Mouse (Mus musculus) stomach, embryonic 14.5 days (tissue): ENCODE measurements around the gene Ccdc15. TPM values are rescaled to one million over a fixed set of nuclear protein-coding genes. Genes with fewer than 3 reads are reported as not detected.

ENCODE experiments used
- ATAC-seq: fragments of 200-750 bp; cut with Nextera tagmentation; 2 replicates; pipeline ENCODE4 v1.8.0; 2017; ENCODE audit warnings: low read depth, moderate TSS enrichment; ENCODE audit not compliant: insufficient number of reproducible peaks, insufficient read depth, low FRiP score
- H3K27ac ChIP-seq: fragments of 300-500 bp; sonication (generic); 2 replicates; pipeline ENCODE4 v1.5.1; 2014; ENCODE audit warnings: mild to moderate bottlenecking, low read length, moderate library complexity, mixed read lengths
- H3K27me3 ChIP-seq: fragments of 300-500 bp; sonication (generic); 2 replicates; pipeline ENCODE4 v1.6.1; 2014; ENCODE audit warnings: low read length, control low read depth, mixed read lengths; ENCODE audit not compliant: control insufficient read depth, insufficient read depth
- H3K36me3 ChIP-seq: fragments of 300-500 bp; sonication (generic); 2 replicates; pipeline ENCODE4 v1.6.1; 2014; ENCODE audit warnings: mild to moderate bottlenecking, control low read depth, low read length, moderate library complexity, mixed read lengths; ENCODE audit not compliant: control insufficient read depth, insufficient read depth
- H3K4me1 ChIP-seq: fragments of 300-500 bp; sonication (generic); 2 replicates; pipeline ENCODE4 v1.6.1; 2014; ENCODE audit warnings: low read length, control low read depth, mixed read lengths; ENCODE audit not compliant: control insufficient read depth, insufficient read depth
- H3K4me2 ChIP-seq: fragments of 300-500 bp; sonication (generic); replicated peaks from 2 replicates; pipeline ENCODE4 v1.6.1; 2014; ENCODE audit warnings: low read depth, low read length, control low read depth
- H3K4me3 ChIP-seq: fragments of 300-500 bp; sonication (generic); 2 replicates; pipeline ENCODE4 v1.5.1; 2014; ENCODE audit warnings: low read depth, low read length, control low read depth
- H3K9ac ChIP-seq: fragments of 300-500 bp; sonication (generic); replicated peaks from 2 replicates; pipeline ENCODE4 v1.6.1; 2014; ENCODE audit warnings: low read depth, mild to moderate bottlenecking, control low read depth, low read length, moderate library complexity, mixed read lengths
- H3K9me3 ChIP-seq: fragments of 300-500 bp; sonication (generic); 2 replicates; pipeline ENCODE4 v1.6.1; 2016; ENCODE audit warnings: low read depth, low read length, control low read depth; ENCODE audit not compliant: control insufficient read depth
- WGBS: fragments of 180-500 bp; shearing (Covaris S2); extraction: QIAGEN DNeasy Blood & Tissue Kit; methylation state at CpG from one replicate; pipeline ENCODE4 v1.1.7; 2014; 5-methylcytosine and 5-hydroxymethylcytosine counted together
- polyA plus RNA-seq: library from polyadenylated mRNA; unstranded; fragments of >200 nt; fragmentation: Nextera tagmentation; extraction: Ambion mirVana; gene quantifications from 2 replicates; pipeline ENCODE4 v1.2.1, GENCODE M21; 2014

Gene Ccdc15
- polyA plus RNA-seq, 1 experiment from 2014 or later = 9.9 TPM

GRCm38 (mm10) chr9:37249976-37250375 is 98.3 kb downstream of the Ccdc15 start:
- Histone ChIP-seq H3K27me3 (no peaks in the 10 kb centered on the region; the same call in 1 of the 2 replicates), H3K36me3 (no peaks in the 10 kb centered on the region), H3K27ac (no peak overlapping the region), H3K9me3 (no peaks in the 10 kb centered on the region), H3K9ac (no peak overlapping the region), H3K4me2 (no peak overlapping the region), H3K4me1 (peaks cover 6% of the 10 kb centered on the region), H3K4me3 (no peak overlapping the region)
- 77% methylated on average over 3 of the region's 3 CpGs for WGBS
- no peak for ATAC-seq

- Histone ChIP-seq H3K9ac (no peak overlapping the region), H3K27me3 (no peaks in the 10 kb centered on the region; the same call in 1 of the 2 replicates), H3K36me3 (no peaks in the 10 kb centered on the region), H3K4me2 (no peak overlapping the region), H3K27ac (no peak overlapping the region), H3K4me3 (no peak overlapping the region), H3K9me3 (no peaks in the 10 kb centered on the region), H3K4me1 (peaks cover 6% of the 10 kb centered on the region)
- no peak for ATAC-seq
- WGBS = 44% methylated on average over 3 of the region's 3 CpGs
These were observed 99.8 kb downstream of the Ccdc15 start for GRCm38 (mm10) chr9:37248381-37248906.

DNA sequence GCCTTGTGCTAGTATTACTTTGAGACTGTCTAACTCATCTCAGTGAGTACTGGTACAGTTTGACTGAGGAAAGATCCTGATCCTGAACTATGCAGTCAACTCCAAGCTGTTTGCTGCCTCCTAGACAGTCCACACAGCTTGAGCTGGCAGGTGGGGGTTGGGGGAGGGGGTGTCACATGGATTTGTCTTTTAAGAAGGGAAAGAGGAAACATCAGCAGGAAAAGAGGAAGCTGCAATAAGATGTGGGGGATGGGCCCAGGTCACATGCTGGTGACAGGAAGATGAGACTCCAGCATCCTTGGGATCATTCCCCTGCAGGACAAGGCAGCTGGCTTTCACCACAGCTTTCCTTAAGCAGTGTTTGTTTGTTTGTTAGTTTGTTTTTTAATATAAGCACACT is 100.8 kb downstream of the Ccdc15 start:
- no peak overlapping the region for H3K4me3 ChIP-seq
- no peak overlapping the region for H3K4me2 ChIP-seq
- H3K9ac ChIP-seq = no peak overlapping the region
- H3K4me1 ChIP-seq = peaks cover 6% of the 10 kb centered on the region
- no peaks in the 10 kb centered on the region; the same call in 1 of the 2 replicates for H3K27me3 ChIP-seq
- no peaks in the 10 kb centered on the region for H3K36me3 ChIP-seq
- no peaks in the 10 kb centered on the region for H3K9me3 ChIP-seq
- H3K27ac ChIP-seq = no peak overlapping the region
- ATAC-seq = no peak

DNA sequence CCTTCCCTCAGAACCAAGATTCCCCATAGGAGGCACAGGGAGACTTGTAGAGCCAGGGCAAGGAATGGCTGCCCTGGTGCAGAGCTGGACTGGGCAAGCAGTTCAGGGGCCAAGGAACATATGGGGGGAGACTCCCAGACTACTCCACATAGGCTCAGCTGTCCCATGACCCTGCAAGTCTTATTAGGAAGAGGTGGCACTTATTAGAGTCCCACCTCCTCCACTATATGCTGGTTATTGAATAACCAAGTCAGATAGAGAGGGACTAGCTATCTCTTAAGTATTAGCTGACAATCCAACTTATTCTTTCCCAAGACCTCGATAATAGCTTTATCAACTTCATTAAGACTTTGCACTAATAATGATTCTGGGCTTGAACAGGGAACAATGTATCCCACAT is 102.4 kb downstream of the Ccdc15 start:
- H3K4me1 ChIP-seq = peaks cover 6% of the 10 kb centered on the region
- no peak overlapping the region for H3K27ac ChIP-seq
- no peak overlapping the region for H3K9ac ChIP-seq
- 79% methylated on average over 1 of the region's 1 CpGs for WGBS
- H3K4me2 ChIP-seq = no peak overlapping the region
- no peaks in the 10 kb centered on the region for H3K9me3 ChIP-seq
- H3K27me3 ChIP-seq = no peaks in the 10 kb centered on the region; the same call in 1 of the 2 replicates
- ATAC-seq = no peak
- no peaks in the 10 kb centered on the region for H3K36me3 ChIP-seq
- H3K4me3 ChIP-seq = no peak overlapping the region

- Histone ChIP-seq H3K4me3 (no peak overlapping the region), H3K9ac (no peak overlapping the region), H3K9me3 (no peaks in the 10 kb centered on the region), H3K36me3 (no peaks in the 10 kb centered on the region), H3K4me2 (no peak overlapping the region), H3K27me3 (no peaks in the 10 kb centered on the region; the same call in 1 of the 2 replicates), H3K4me1 (peaks cover 6% of the 10 kb centered on the region), H3K27ac (no peak overlapping the region)
- no peak for ATAC-seq
- WGBS = 38% methylated on average over 2 of the region's 2 CpGs
These were observed 102.8 kb downstream of the Ccdc15 start for GRCm38 (mm10) chr9:37245404-37245803.

DNA sequence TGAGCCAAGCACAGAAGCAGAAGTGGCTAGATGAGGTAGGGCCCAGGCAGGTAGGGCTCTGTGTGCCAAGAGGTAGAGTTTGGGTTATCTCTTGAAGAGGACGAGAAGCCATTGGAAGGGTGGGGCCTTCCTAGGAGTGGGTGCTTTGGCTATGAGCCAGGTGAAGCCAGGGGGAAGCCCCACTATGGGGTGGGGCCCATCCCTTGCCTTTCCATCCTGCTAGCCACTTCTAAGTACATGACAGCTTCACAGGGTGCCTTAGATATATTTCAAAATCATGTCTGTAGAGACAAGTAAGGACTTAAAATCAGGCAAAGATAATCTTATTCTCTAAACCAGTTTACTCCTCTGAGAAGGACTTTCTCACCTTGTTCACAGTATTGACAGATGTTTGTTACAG is 103.6 kb downstream of the Ccdc15 start:
- Histone ChIP-seq H3K4me2 (no peak overlapping the region), H3K9me3 (no peaks in the 10 kb centered on the region), H3K27me3 (no peaks in the 10 kb centered on the region; the same call in 1 of the 2 replicates), H3K4me1 (peaks cover 6% of the 10 kb centered on the region), H3K27ac (no peak overlapping the region), H3K4me3 (no peak overlapping the region), H3K36me3 (no peaks in the 10 kb centered on the region), H3K9ac (no peak overlapping the region)
- 88% methylated on average over 1 of the region's 1 CpGs for WGBS
- ATAC-seq = no peak

GRCm38 (mm10) chr9:37242764-37243163 is 105.5 kb downstream of the Ccdc15 start:
- Histone ChIP-seq H3K4me1 (no peaks in the 10 kb centered on the region), H3K4me2 (no peak overlapping the region), H3K4me3 (no peak overlapping the region), H3K36me3 (no peaks in the 10 kb centered on the region), H3K27ac (no peak overlapping the region), H3K27me3 (no peaks in the 10 kb centered on the region; the same call in 1 of the 2 replicates), H3K9me3 (no peaks in the 10 kb centered on the region), H3K9ac (no peak overlapping the region)
- 86% methylated on average over 3 of the region's 3 CpGs for WGBS
- no peak for ATAC-seq

- Histone ChIP-seq H3K4me1 (no peaks in the 10 kb centered on the region), H3K27me3 (no peaks in the 10 kb centered on the region), H3K36me3 (no peaks in the 10 kb centered on the region), H3K9me3 (no peaks in the 10 kb centered on the region), H3K27ac (no peak overlapping the region), H3K4me2 (no peak overlapping the region), H3K4me3 (no peak overlapping the region), H3K9ac (no peak overlapping the region)
- WGBS = 64% methylated on average over 4 of the region's 4 CpGs
- no peak for ATAC-seq
These were observed 112.1 kb downstream of the Ccdc15 start for GRCm38 (mm10) chr9:37235951-37236737.
